Mouse (Mus musculus) small intestine, adult 2 months (tissue): ENCODE results near the gene Sumf1. TPM values are rescaled to one million over a fixed set of nuclear protein-coding genes. Genes with fewer than 3 reads are reported as not detected.

Experiments
- H3K27ac ChIP-seq: fragments of 200-500 bp; 2 replicates; pipeline ENCODE4 v1.5.1; 2012; ENCODE audit warnings: low read depth, low read length, control low read depth, inconsistent platforms; ENCODE audit not compliant: insufficient read depth
- H3K27me3 ChIP-seq: fragments of 200-500 bp; 2 replicates; pipeline ENCODE4 v1.6.1; 2012; ENCODE audit warnings: mild to moderate bottlenecking, moderate library complexity, low read length, inconsistent platforms; ENCODE audit not compliant: control insufficient read depth, insufficient read depth
- H3K36me3 ChIP-seq: fragments of 200-500 bp; 2 replicates; pipeline ENCODE4 v1.6.1; 2012; ENCODE audit warnings: mild to moderate bottlenecking, low read length, control low read depth, inconsistent platforms; ENCODE audit not compliant: control insufficient read depth, insufficient read depth
- H3K4me1 ChIP-seq: fragments of 200-500 bp; 2 replicates; pipeline ENCODE4 v1.6.1; 2012; ENCODE audit warnings: low read length, inconsistent platforms, mixed read lengths; ENCODE audit not compliant: control insufficient read depth, insufficient read depth, insufficient read length
- H3K4me3 ChIP-seq: fragments of 200-500 bp; 2 replicates; pipeline ENCODE4 v1.5.1; 2012; ENCODE audit warnings: low read depth, mild to moderate bottlenecking, control low read depth, inconsistent platforms, low read length, moderate library complexity
- CTCF ChIP-seq: fragments of 200-500 bp; IDR thresholded peaks from 2 replicates; pipeline ENCODE4 v1.5.1; 2012; ENCODE audit warnings: low read depth, mild to moderate bottlenecking, control low read depth, inconsistent platforms, low read length, moderate library complexity, mixed read lengths; ENCODE audit not compliant: insufficient replicate concordance, insufficient read length; ENCODE audit errors: extremely low read depth
- POLR2A ChIP-seq: fragments of 200-500 bp; IDR thresholded peaks from 2 replicates; pipeline ENCODE4 v1.6.1; 2012; ENCODE audit warnings: low read depth, mild to moderate bottlenecking, control low read depth, inconsistent platforms, low read length, moderate library complexity
- WGBS: fragments of 180-500 bp; shearing (Covaris S2); methylation state at CpG from one replicate; pipeline ENCODE4 v1.1.7; 2018; 5-methylcytosine and 5-hydroxymethylcytosine counted together
- polyA plus RNA-seq: library from polyadenylated mRNA; depleted of rRNA; stranded (reverse); fragments of >200 nt; gene quantifications from 2 replicates; pipeline ENCODE4 v1.2.3, GENCODE M21; 2012

Sumf1 gene
- polyA plus RNA-seq, 1 experiment = 36.2 TPM

GRCm38 (mm10) chr6:108167946-108168680 lies 17.3 kb downstream of the Sumf1 start:
- WGBS = 62% methylated on average over 7 of the region's 7 CpGs
- 0 out of 2 replicates have a peak overlapping the region, but pooled peaks have one; percentile 35 for H3K27ac ChIP-seq
- peaks cover 11% of the 10 kb centered on the region for H3K36me3 ChIP-seq
- TF ChIP-seq CTCF (no peak), POLR2A (no peak)
- H3K4me3 ChIP-seq = no peak overlapping the region
- peaks cover 2% of the 10 kb centered on the region; the same call in 1 of the 2 replicates for H3K4me1 ChIP-seq
- no peaks in the 10 kb centered on the region for H3K27me3 ChIP-seq

- TF ChIP-seq POLR2A (no peak), CTCF (no peak)
- Histone ChIP-seq H3K36me3 (no peaks in the 10 kb centered on the region; the same call in 1 of the 2 replicates), H3K27ac (no peak overlapping the region), H3K27me3 (no peaks in the 10 kb centered on the region), H3K4me1 (peaks cover 2% of the 10 kb centered on the region; the same call in 1 of the 2 replicates), H3K4me3 (no peak overlapping the region)
- WGBS = 91% methylated on average over 2 of the region's 2 CpGs
Observed at GRCm38 (mm10) chr6:108165598-108165997, 19.8 kb downstream of the Sumf1 start.

GRCm38 (mm10) chr6:108164935-108165334 lies 20.4 kb downstream of the Sumf1 start:
- no peak overlapping the region for H3K4me3 ChIP-seq
- H3K27ac ChIP-seq = no peak overlapping the region
- no peaks in the 10 kb centered on the region; the same call in 1 of the 2 replicates for H3K36me3 ChIP-seq
- WGBS = 22% methylated on average over 5 of the region's 5 CpGs
- TF ChIP-seq CTCF = no peak
- no peak for TF ChIP-seq POLR2A
- H3K27me3 ChIP-seq = no peaks in the 10 kb centered on the region
- peaks cover 2% of the 10 kb centered on the region; the same call in 1 of the 2 replicates for H3K4me1 ChIP-seq

- H3K27ac ChIP-seq = no peak overlapping the region
- no peak overlapping the region for H3K4me3 ChIP-seq
- 40% methylated on average over 2 of the region's 2 CpGs for WGBS
- no peaks in the 10 kb centered on the region for H3K27me3 ChIP-seq
- H3K4me1 ChIP-seq = peaks cover 2% of the 10 kb centered on the region; the same call in 1 of the 2 replicates
- no peaks in the 10 kb centered on the region for H3K36me3 ChIP-seq
- TF ChIP-seq POLR2A (no peak), CTCF (no peak)
Observed at GRCm38 (mm10) chr6:108160608-108161007, 24.8 kb downstream of the Sumf1 start.

- 65% methylated on average over 6 of the region's 6 CpGs for WGBS
Observed at GRCm38 (mm10) chr6:108156881-108157280, 28.5 kb downstream of the Sumf1 start.

GRCm38 (mm10) chr6:108154243-108154642 lies 31.1 kb downstream of the Sumf1 start:
- TF ChIP-seq POLR2A (no peak), CTCF (no peak)
- H3K36me3 ChIP-seq = peaks cover 4% of the 10 kb centered on the region
- no peaks in the 10 kb centered on the region for H3K4me1 ChIP-seq
- H3K4me3 ChIP-seq = no peak overlapping the region
- H3K27ac ChIP-seq = no peak overlapping the region
- H3K27me3 ChIP-seq = no peaks in the 10 kb centered on the region
- 92% methylated on average over 4 of the region's 4 CpGs for WGBS

More at GRCm38 (mm10) chr6:108156881-108157280, 28.5 kb downstream of the Sumf1 start:
- Histone ChIP-seq H3K27ac (no peak overlapping the region), H3K36me3 (peaks cover 2% of the 10 kb centered on the region), H3K4me1 (no peaks in the 10 kb centered on the region), H3K27me3 (no peaks in the 10 kb centered on the region), H3K4me3 (no peak overlapping the region)
- no peak for TF ChIP-seq POLR2A
- no peak for TF ChIP-seq CTCF

GRCm38 (mm10) chr6:108152661-108153269 lies 32.6 kb downstream of the Sumf1 start:
- Histone ChIP-seq H3K4me1 (0 out of 2 replicates have a peak, but pooled peaks cover 2% of the 10 kb centered on the region), H3K27me3 (no peaks in the 10 kb centered on the region), H3K27ac (peak overlapping the region; percentile 20; the same call in 1 of the 2 replicates), H3K36me3 (peaks cover 7% of the 10 kb centered on the region), H3K4me3 (no peak overlapping the region)
- TF ChIP-seq CTCF (no peak), POLR2A (no peak)
- WGBS = 83% methylated on average over 9 of the region's 9 CpGs
